Mouse (Mus musculus): Measurements from ENCODE around the gene Gm42906.

Gene Gm42906

DNA sequence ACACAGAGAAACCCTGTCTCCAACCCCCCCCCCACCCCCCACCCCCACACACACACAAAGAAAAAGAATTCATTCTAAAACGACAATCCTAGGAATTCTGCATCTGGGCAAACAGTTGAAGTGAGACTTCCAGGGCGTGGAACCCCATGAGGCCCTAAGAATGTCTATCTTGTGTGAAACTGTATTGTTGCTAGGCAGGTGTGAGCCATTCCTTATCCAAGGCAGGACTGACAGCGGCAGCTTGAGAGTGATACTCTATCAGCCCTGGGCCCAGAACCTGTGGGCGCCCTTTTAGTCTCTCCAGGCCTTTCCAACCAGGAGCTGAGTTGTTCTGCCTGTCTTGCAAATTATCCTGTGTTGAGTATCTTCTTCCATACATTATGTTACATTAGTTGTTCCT, 129.6 kb downstream of the Gm42906 start:
- DNase-seq (ENCODE audit: low read depth) = no peak

DNA sequence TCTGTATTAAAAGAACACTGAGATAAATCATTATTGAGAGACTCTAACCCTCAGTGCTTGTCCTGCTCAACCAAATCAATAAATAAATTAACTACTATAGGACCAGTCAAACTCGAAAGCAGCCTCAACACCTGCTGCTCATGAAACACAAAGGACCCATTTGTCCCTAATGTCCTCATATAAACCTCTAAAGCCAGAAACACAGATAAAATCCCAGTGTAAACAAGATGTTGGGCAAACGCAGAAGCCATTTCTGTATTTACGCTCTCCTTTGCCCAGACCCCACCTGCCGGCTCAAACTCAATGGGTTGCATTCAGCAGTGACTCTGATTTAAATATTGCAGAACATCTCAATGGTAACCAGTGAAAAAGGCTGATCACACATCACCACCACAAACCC, 131.7 kb downstream of the Gm42906 start:
- no peak for DNase-seq (ENCODE audit: low read depth)

DNA sequence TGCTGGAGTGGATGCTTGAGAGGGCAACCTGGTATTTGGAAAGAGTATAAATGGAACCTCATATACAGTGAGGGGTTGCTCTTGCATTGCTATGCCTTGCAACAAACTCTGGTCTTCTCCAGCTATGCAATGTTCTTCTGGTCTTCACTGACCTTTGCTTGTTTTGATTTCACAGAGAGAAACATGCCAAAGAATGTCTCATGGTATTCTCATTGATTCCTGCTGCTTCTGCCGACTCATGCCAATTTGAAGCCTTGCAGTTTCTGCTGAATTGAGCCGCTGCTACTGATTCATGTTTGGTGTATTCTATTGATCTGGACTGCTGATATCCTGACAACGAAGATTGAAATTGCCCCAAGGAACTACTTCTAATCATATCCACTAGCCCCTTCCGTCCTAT, 134.4 kb downstream of the Gm42906 start:
- no peak for DNase-seq (ENCODE audit: low read depth)

GRCm38 (mm10) chr5:151292310-151292709, 135.7 kb downstream of the Gm42906 start:
- DNase-seq (ENCODE audit: low read depth) = peak; percentile 52

DNA sequence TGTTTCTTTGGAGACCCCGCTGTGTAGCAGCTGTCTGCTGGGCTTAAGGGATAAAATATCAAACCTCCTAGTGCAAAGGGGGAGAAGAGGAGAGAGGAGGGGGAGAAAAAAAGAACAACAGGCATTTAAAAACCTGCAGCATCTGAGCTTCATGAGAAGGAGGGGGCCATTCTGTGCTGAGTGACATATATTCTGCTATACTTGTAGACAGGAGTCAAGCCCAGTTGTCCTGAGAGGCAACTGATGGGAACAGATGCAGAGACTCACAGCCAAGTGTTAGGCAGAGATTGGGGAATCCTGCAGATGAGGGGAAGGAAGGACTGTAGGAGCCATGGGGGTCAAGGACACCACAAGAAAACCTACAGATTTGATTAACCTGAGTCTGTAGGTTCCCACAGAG, 141.6 kb downstream of the Gm42906 start:
- DNase-seq (ENCODE audit: low read depth) = no peak

GRCm38 (mm10) chr5:151279531-151279930, 148.4 kb downstream of the Gm42906 start:
- DNase-seq (ENCODE audit: low read depth) = no peak

GRCm38 (mm10) chr5:151277927-151278326, 150.0 kb downstream of the Gm42906 start:
- no peak for DNase-seq (ENCODE audit: low read depth)

GRCm38 (mm10) chr5:151275986-151276385, 152.0 kb downstream of the Gm42906 start:
- no peak for DNase-seq (ENCODE audit: low read depth)

GRCm38 (mm10) chr5:151274265-151274664, 153.7 kb downstream of the Gm42906 start:
- no peak for DNase-seq (ENCODE audit: low read depth)

GRCm38 (mm10) chr5:151270815-151271214, 157.1 kb downstream of the Gm42906 start:
- DNase-seq (ENCODE audit: low read depth) = no peak

GRCm38 (mm10) chr5:151266896-151267634, 160.9 kb downstream of the Gm42906 start:
- no peak for DNase-seq (ENCODE audit: low read depth)

- no peak for DNase-seq (ENCODE audit: low read depth)
These were observed 166.4 kb downstream of the Gm42906 start for GRCm38 (mm10) chr5:151261558-151261957.

DNA sequence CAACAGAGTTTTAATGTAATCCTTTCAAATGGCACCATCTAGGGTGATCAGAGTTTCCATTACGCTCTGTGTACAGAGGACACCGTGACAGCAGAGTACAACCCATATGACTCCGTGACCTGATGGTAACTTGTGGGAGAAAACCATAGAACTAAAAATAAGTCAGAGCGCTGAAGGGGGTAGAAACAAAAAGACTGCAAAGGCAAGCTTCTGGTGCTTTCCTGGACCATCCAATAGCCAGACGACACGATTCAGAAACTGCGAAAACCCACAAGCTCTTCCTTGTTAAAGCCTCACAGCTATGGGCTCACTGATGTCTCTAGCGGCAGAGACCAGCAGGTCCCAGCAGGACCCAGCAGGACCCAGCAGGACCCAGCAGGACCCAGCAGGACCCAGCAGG, 175.8 kb downstream of the Gm42906 start:
- no peak for DNase-seq (ENCODE audit: low read depth)

DNA sequence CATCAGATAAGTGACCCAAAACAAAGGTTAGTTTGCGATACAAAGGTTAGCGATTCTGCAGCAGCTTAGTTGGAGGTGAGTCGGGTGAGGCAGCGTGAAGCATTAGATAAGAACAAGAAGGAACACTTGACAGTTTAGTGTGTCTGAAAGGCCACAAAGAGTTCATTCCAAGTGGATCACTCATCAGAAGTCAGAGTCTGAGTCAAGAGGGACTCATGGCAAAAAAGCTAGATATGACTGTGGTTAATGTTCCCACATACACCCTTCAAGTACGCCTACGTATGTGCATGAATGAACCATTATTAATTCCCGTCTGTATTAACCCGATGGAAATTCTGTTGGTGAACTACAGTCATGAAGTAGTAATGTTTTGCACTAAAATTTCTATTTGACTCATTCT, 176.3 kb downstream of the Gm42906 start:
- no peak for DNase-seq (ENCODE audit: low read depth)

- DNase-seq (ENCODE audit: low read depth) = no peak
These were observed 179.0 kb downstream of the Gm42906 start for GRCm38 (mm10) chr5:151248671-151249620.

DNA sequence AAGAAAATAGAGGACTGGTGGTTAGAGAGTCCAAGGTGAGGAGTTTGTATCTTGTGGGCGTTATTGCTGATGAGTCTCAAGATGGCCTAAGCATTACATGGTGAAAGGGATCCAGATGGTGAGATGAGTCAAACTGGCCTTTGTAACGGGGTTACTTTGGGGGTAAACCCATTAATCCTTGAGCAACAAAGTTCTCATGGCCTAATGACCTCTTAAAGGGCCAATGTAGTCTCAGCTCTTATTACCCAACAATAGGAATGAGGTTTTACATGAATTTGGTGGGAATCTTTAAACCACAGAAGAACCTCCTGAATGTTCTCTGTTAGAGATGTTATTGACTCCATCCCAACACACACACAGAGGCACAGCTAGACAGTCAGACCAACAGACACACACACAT, 179.9 kb downstream of the Gm42906 start:
- no peak for DNase-seq (ENCODE audit: low read depth)

- no peak for DNase-seq (ENCODE audit: low read depth)
These were observed 180.7 kb downstream of the Gm42906 start for GRCm38 (mm10) chr5:151247115-151247875.

DNA sequence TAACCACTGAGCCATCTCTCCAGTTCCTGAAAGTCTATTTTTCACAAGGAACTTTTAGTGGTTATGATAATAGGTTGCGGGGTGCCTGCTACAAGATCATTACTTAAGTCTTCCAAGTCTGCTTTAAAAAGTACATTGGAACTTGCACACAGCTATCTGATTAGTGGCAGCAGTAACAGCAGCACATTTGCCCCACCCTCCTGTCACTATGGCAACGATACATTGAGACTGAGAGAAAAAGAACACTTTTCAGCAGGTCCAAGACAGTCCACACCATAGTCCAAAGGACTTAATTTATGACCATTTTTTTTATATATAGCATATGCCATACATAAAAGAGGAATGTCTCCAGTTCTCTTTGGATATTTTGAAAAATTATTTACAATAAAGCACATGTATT, 181.7 kb downstream of the Gm42906 start:
- DNase-seq (ENCODE audit: low read depth) = no peak

DNA sequence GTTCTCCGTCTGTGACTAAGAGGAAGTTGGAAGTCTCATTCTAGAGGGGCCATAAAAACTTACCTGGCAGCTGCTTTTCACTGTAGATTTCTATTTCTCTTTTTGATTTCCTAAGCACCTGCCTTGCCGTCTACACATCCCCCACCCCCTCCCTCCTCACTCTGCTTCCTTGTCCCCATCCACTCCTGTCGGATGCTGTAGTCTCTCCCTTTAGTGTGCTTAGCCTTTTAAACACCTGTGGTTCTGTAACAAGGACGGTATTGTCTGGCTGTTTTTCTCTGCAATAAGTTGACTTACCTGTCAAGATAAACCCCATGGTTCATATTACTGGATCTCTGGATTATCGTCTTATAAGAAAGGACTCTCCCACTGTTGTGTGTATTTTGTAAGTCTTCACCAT, 182.4 kb downstream of the Gm42906 start:
- DNase-seq (ENCODE audit: low read depth) = no peak

DNA sequence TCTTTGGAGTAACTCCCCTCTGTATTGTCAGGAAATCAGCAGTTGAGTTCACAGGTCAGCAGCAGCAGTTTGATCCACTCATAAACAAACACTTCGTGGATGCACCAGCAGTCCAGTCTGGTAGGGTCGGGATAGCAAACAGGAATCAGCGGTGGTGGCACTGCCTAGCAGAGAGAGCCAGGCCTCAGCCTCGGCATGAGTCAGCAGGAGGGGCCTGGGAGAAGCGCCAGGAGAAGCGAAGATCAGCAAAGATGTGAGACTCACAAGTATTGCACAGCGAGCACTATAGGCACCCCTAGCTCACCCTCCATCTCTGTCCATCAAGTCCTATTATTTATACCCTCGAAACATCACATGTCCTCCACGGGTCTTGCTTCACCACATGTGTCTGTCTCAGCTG, 189.2 kb downstream of the Gm42906 start:
- DNase-seq (ENCODE audit: low read depth) = no peak

GRCm38 (mm10) chr5:151236411-151236810, 191.6 kb downstream of the Gm42906 start:
- DNase-seq (ENCODE audit: low read depth) = no peak

GRCm38 (mm10) chr5:151233400-151234031, 194.4 kb downstream of the Gm42906 start, which contains the start of gene Stard13:
TSS of gene Stard13 (minus strand) at chr5:151233836.
- no peak for DNase-seq (ENCODE audit: low read depth)
